Mouse (Mus musculus): ENCODE measurements at regions not wholly inside any gene's neighbourhood (a gene's known extent, or its start where the extent isn't known, plus 50 kb on each side); places are given as distances from the start of the nearest gene placed in this dataset.

GRCm38 (mm10) chr12:15629971-15630370, 186.8 kb downstream of the Trib2 start:
- TF ChIP-seq CTCF (IDR thresholded peaks at IDR 0.05; ENCODE audit: low read depth) (no peak), EP300 (IDR thresholded peaks at IDR 0.05; ENCODE audit: low read depth) (no peak)
